Mouse (Mus musculus) liver, embryonic 15.5 days (tissue): Measurements from ENCODE around the gene Fgfr2. TPM values are rescaled to one million over a fixed set of nuclear protein-coding genes. Genes with fewer than 3 reads are reported as not detected.

Source experiments
- ATAC-seq: fragments of 200-750 bp; cut with Nextera tagmentation; 2 replicates; pipeline ENCODE4 v1.8.0; 2017; ENCODE audit warnings: moderate number of reproducible peaks, mild to moderate bottlenecking, moderate library complexity; ENCODE audit not compliant: insufficient read depth
- H3K27ac ChIP-seq: fragments of 300-500 bp; sonication (generic); replicated peaks from 2 replicates; pipeline ENCODE4 v1.5.1; 2015; ENCODE audit warnings: mild to moderate bottlenecking, inconsistent platforms
- H3K27me3 ChIP-seq: fragments of 300-500 bp; sonication (generic); 2 replicates; pipeline ENCODE4 v1.6.1; 2015; ENCODE audit warnings: mild to moderate bottlenecking, inconsistent platforms
- H3K36me3 ChIP-seq: fragments of 300-500 bp; sonication (generic); replicated peaks from 2 replicates; pipeline ENCODE4 v1.6.1; 2015; ENCODE audit warnings: moderate library complexity, mild to moderate bottlenecking, inconsistent platforms
- H3K4me1 ChIP-seq: fragments of 300-500 bp; sonication (generic); replicated peaks from 2 replicates; pipeline ENCODE4 v1.6.1; 2015; ENCODE audit warnings: inconsistent platforms
- H3K4me2 ChIP-seq: fragments of 300-500 bp; sonication (generic); 2 replicates; pipeline ENCODE4 v1.6.1; 2015; ENCODE audit warnings: moderate library complexity, mild to moderate bottlenecking, inconsistent platforms
- H3K4me3 ChIP-seq: fragments of 300-500 bp; sonication (generic); replicated peaks from 2 replicates; pipeline ENCODE4 v1.5.1; 2015; ENCODE audit warnings: mild to moderate bottlenecking, inconsistent platforms
- H3K9ac ChIP-seq: fragments of 300-500 bp; sonication (generic); 2 replicates; pipeline ENCODE4 v1.6.1; 2015; ENCODE audit warnings: moderate library complexity, mild to moderate bottlenecking, inconsistent platforms
- H3K9me3 ChIP-seq: fragments of 300-500 bp; sonication (generic); replicated peaks from 2 replicates; pipeline ENCODE4 v1.6.1; 2016; ENCODE audit warnings: inconsistent platforms
- WGBS: fragments of 180-500 bp; shearing (Covaris S2); methylation state at CpG from one replicate; pipeline ENCODE4 v1.1.7; 2015; ENCODE audit warnings: mixed read lengths; ENCODE audit not compliant: insufficient replicate concordance; 5-methylcytosine and 5-hydroxymethylcytosine counted together
- polyA plus RNA-seq: library from polyadenylated mRNA; unstranded; fragments of >200 nt; fragmentation: Nextera tagmentation; extraction: Ambion mirVana; gene quantifications from 2 replicates; pipeline ENCODE4 v1.2.1, GENCODE M21; 2015

Gene Fgfr2
- polyA plus RNA-seq, 1 experiment from 2014 or later, result 10.5 TPM

DNA sequence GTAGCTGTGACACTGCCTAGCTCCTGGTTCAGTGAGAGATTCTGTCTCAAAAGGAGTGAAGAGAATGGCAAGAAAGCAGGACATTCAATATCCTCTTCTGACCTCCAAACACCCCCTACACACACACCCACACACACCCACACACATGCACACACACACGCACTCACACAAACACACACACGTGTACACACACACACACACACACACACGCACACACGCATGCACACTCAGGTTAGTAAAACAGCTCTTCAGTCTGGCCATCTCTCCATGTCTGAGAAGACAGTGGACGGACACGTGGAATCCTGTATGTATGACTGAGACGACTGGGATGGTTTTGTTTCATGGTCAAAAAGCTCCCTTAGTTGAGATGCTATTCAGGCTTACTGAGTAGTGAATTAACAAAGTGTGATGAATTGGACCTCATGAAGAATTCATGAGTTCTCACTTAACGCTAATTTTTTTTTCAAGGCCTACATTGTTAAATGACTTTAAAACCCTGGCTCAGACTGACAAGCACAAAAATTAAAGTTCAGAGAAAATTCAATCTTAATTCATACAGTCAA, 2737.3 kb downstream of the Fgfr2 start:
- peaks cover 7% of the 10 kb centered on the region; the same call in 1 of the 2 replicates for H3K36me3 ChIP-seq
- H3K4me2 ChIP-seq, result no peak overlapping the region
- no peak overlapping the region for H3K4me3 ChIP-seq
- no peak overlapping the region for H3K9ac ChIP-seq
- no peak for ATAC-seq
- no peaks in the 10 kb centered on the region for H3K27me3 ChIP-seq
- no peak overlapping the region for H3K27ac ChIP-seq
- 87% methylated on average over 8 of the region's 8 CpGs for WGBS
- no peaks in the 10 kb centered on the region for H3K9me3 ChIP-seq
- H3K4me1 ChIP-seq, result no peaks in the 10 kb centered on the region

- ATAC-seq, result no peak
- 83% methylated on average over 13 of the region's 13 CpGs for WGBS
- H3K4me3 ChIP-seq, result no peak overlapping the region
- no peak overlapping the region for H3K27ac ChIP-seq
- peaks cover 2% of the 10 kb centered on the region; the same call in 1 of the 2 replicates for H3K36me3 ChIP-seq
- no peaks in the 10 kb centered on the region for H3K4me1 ChIP-seq
- no peaks in the 10 kb centered on the region for H3K27me3 ChIP-seq
- no peak overlapping the region for H3K9ac ChIP-seq
- no peak overlapping the region for H3K4me2 ChIP-seq
- no peaks in the 10 kb centered on the region for H3K9me3 ChIP-seq
Observed at GRCm38 (mm10) chr7:130382126-130382525, 2741.0 kb downstream of the Fgfr2 start.

GRCm38 (mm10) chr7:130381387-130381951, 2741.7 kb downstream of the Fgfr2 start:
- no peaks in the 10 kb centered on the region for H3K36me3 ChIP-seq
- no peak overlapping the region for H3K4me2 ChIP-seq
- H3K9me3 ChIP-seq, result no peaks in the 10 kb centered on the region
- WGBS, result 80% methylated on average over 8 of the region's 8 CpGs
- no peaks in the 10 kb centered on the region for H3K4me1 ChIP-seq
- no peaks in the 10 kb centered on the region for H3K27me3 ChIP-seq
- H3K4me3 ChIP-seq, result no peak overlapping the region
- H3K9ac ChIP-seq, result no peak overlapping the region
- ATAC-seq, result no peak
- H3K27ac ChIP-seq, result no peak overlapping the region

GRCm38 (mm10) chr7:130380769-130381355, 2742.3 kb downstream of the Fgfr2 start:
- H3K4me1 ChIP-seq, result no peaks in the 10 kb centered on the region
- H3K9me3 ChIP-seq, result no peaks in the 10 kb centered on the region
- WGBS, result 78% methylated on average over 8 of the region's 8 CpGs
- ATAC-seq, result no peak
- no peak overlapping the region for H3K4me3 ChIP-seq
- no peak overlapping the region for H3K9ac ChIP-seq
- no peak overlapping the region for H3K4me2 ChIP-seq
- no peak overlapping the region for H3K27ac ChIP-seq
- H3K27me3 ChIP-seq, result no peaks in the 10 kb centered on the region
- H3K36me3 ChIP-seq, result no peaks in the 10 kb centered on the region

GRCm38 (mm10) chr7:130380367-130380766, 2742.8 kb downstream of the Fgfr2 start:
- H3K4me1 ChIP-seq, result no peaks in the 10 kb centered on the region
- H3K27me3 ChIP-seq, result no peaks in the 10 kb centered on the region
- H3K4me3 ChIP-seq, result no peak overlapping the region
- no peaks in the 10 kb centered on the region for H3K36me3 ChIP-seq
- H3K4me2 ChIP-seq, result no peak overlapping the region
- no peak for ATAC-seq
- H3K9me3 ChIP-seq, result no peaks in the 10 kb centered on the region
- H3K9ac ChIP-seq, result no peak overlapping the region
- H3K27ac ChIP-seq, result no peak overlapping the region
- 84% methylated on average over 7 of the region's 7 CpGs for WGBS

- no peak for ATAC-seq
- H3K9ac ChIP-seq, result no peak overlapping the region
- H3K27me3 ChIP-seq, result no peaks in the 10 kb centered on the region
- no peak overlapping the region for H3K27ac ChIP-seq
- H3K4me2 ChIP-seq, result no peak overlapping the region
- H3K36me3 ChIP-seq, result no peaks in the 10 kb centered on the region
- 79% methylated on average over 5 of the region's 5 CpGs for WGBS
- H3K4me1 ChIP-seq, result no peaks in the 10 kb centered on the region
- no peaks in the 10 kb centered on the region for H3K9me3 ChIP-seq
- H3K4me3 ChIP-seq, result no peak overlapping the region
Observed at GRCm38 (mm10) chr7:130379886-130380285, 2743.3 kb downstream of the Fgfr2 start.

GRCm38 (mm10) chr7:130378308-130378707, 2744.8 kb downstream of the Fgfr2 start:
- no peak for ATAC-seq
- H3K9me3 ChIP-seq, result no peaks in the 10 kb centered on the region
- 35% methylated on average over 3 of the region's 3 CpGs for WGBS
- no peaks in the 10 kb centered on the region for H3K27me3 ChIP-seq
- H3K4me3 ChIP-seq, result no peak overlapping the region
- no peaks in the 10 kb centered on the region for H3K36me3 ChIP-seq
- H3K4me1 ChIP-seq, result no peaks in the 10 kb centered on the region
- H3K4me2 ChIP-seq, result no peak overlapping the region
- H3K27ac ChIP-seq, result no peak overlapping the region
- H3K9ac ChIP-seq, result no peak overlapping the region

- H3K9ac ChIP-seq, result no peak overlapping the region
- H3K27me3 ChIP-seq, result no peaks in the 10 kb centered on the region
- 54% methylated on average over 9 of the region's 9 CpGs for WGBS
- no peak overlapping the region for H3K4me3 ChIP-seq
- no peak overlapping the region for H3K27ac ChIP-seq
- H3K4me2 ChIP-seq, result no peak overlapping the region
- no peaks in the 10 kb centered on the region for H3K9me3 ChIP-seq
- no peak for ATAC-seq
- no peaks in the 10 kb centered on the region for H3K36me3 ChIP-seq
- no peaks in the 10 kb centered on the region for H3K4me1 ChIP-seq
Observed at GRCm38 (mm10) chr7:130374311-130374710, 2748.8 kb downstream of the Fgfr2 start.

DNA sequence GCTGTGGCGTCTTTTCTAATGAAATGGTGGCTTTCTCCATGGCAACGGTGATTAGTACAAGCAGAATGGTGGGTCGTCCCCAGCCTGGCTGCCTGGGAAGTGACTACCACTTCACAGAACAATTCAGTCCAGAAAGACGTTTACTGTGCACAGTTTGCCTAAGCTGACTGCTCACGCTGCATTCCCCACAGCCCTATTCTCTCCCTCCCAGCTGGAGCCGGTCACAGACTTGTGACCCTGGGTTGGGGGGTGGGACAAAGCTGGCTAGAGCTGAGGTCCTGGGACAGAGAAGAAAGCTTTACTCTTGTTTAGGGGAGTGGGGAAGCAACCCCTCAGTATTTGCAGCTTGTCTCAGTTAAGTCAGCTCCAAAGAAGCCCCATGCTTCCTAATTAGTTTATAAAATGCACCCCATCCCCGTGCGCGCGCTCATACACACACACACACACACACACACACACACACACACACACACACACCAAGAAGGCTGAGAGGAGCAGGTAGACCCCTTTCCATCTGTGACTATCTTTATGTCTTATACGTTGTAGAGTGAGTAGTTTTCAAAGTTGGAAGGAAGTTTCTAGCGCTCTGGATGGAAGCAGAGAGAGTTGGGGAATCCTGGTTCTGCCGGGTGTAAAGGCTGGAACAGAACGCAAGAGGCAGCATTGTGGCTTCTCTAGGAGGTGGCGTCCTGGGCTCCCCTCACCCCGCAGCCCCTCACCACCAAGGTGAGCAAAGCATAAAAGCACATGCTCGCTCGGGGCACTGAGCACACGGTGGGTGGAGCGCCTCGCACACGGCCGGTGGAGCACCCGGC, 2754.1 kb downstream of the Fgfr2 start:
- H3K27ac ChIP-seq, result no peak overlapping the region
- no peaks in the 10 kb centered on the region for H3K4me1 ChIP-seq
- H3K4me3 ChIP-seq, result no peak overlapping the region
- no peak overlapping the region for H3K4me2 ChIP-seq
- 50% methylated on average over 24 of the region's 24 CpGs for WGBS
- no peaks in the 10 kb centered on the region for H3K36me3 ChIP-seq
- no peaks in the 10 kb centered on the region for H3K27me3 ChIP-seq
- ATAC-seq, result no peak
- H3K9ac ChIP-seq, result no peak overlapping the region
- H3K9me3 ChIP-seq, result no peaks in the 10 kb centered on the region

- ATAC-seq, result no peak
- no peak overlapping the region for H3K27ac ChIP-seq
- H3K4me2 ChIP-seq, result no peak overlapping the region
- no peaks in the 10 kb centered on the region for H3K9me3 ChIP-seq
- H3K4me3 ChIP-seq, result no peak overlapping the region
- no peaks in the 10 kb centered on the region for H3K27me3 ChIP-seq
- H3K9ac ChIP-seq, result no peak overlapping the region
- 49% methylated on average over 13 of the region's 13 CpGs for WGBS
- H3K36me3 ChIP-seq, result no peaks in the 10 kb centered on the region
- no peaks in the 10 kb centered on the region for H3K4me1 ChIP-seq
Observed at GRCm38 (mm10) chr7:130368036-130368826, 2754.9 kb downstream of the Fgfr2 start.
